Mouse (Mus musculus) natural killer cell, adult 2 months (primary cell): Measurements from ENCODE around the gene 1500015O10Rik.

Experiments
- DNase-seq, 2 experiments: peaks; one replicate each; pipeline ENCODE4 v3.0.0; 2022; ENCODE audit warnings: low spot score in 2 of 2

The 1500015O10Rik gene

DNA sequence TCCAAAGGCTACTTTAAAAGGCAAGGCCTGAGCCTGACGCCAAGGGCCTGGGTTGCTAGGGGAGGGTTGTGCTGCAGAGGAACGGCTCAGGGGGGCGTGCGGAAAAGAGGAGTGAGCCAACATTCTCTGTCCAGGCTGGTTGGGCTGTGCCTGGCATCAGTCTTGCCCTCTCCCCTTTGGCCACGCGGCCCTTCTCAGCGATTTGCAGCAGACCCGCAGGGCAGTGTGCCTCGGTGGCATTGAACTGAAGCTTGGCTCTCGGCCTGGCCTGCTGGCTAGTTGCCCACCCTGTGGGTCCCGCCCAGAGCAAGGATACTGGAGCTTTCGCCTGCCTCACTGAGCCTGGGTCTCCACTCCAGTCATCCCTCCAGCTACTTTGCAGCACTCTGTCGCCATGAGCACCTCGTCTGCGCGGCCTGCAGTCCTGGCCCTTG is at the start of gene 1500015O10Rik:
TSS of gene 1500015O10Rik (plus strand) at position 112 of the 434 bp plus-strand sequence.
- DNase-seq, result no peak

DNA sequence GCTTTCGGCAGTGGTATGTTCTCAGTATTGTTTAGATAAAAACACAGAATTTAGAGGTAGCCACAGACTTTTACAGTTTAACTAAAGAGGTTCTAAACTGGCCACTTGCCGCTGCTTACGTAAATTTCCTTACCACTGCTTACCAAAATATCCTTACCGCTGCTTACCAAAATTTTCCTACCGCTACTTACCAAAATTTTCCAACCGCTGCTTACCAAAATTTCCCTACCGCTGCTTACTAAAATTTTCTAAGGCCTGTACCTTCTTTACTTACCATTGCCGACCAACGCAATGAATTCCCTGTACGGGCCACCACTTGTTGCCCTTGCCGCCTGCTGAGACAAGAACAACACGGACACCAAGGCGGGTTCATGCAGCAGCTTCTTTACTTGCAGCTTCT is 40.4 kb upstream of the 1500015O10Rik start:
- DNase-seq, result no peak

DNA sequence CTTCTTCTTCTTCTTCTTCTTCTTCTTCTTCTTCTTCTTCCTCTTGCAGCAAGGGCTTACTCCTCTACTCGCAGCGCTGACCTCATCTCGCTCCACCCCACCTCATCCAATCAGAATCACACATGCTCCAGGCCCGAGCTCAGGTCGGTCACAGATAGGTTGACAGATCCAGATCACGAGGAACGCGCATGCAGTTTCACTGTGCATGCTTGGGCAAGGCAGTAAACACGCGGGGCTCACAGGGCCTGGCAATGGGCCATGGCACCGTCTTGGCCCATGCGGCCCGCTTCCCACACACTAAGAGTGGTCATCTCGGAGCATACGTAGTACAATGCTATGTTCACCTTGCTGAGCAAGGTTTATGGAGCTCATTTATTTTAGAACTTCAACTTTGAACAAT is 39.9 kb upstream of the 1500015O10Rik start:
- no peak for DNase-seq

- no peak for DNase-seq
Observed at GRCm38 (mm10) chr1:43694076-43694475, 36.3 kb upstream of the 1500015O10Rik start.

- DNase-seq, result no peak
Observed at GRCm38 (mm10) chr1:43694851-43695545, 35.4 kb upstream of the 1500015O10Rik start.

DNA sequence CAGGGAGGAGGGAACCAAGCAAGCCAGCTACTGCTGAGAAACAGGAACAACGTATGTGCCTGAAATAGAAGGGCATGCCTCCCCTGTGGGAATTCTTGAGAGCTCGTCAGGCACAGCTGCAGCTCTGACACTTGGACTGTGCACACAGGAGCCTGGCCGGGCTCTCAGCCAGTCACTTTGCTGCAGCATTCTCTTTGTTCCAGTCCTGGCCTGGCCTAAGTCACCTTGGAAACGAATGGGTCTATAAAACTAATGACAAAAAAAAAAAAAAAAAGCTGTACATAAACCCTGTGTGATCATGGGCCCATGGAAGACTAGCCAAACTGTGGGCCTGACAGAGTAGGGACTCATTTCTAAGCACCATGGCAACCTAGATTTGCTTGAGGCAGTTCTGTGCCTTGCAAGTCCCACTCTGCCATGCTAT is 31.8 kb upstream of the 1500015O10Rik start:
- DNase-seq, result no peak

DNA sequence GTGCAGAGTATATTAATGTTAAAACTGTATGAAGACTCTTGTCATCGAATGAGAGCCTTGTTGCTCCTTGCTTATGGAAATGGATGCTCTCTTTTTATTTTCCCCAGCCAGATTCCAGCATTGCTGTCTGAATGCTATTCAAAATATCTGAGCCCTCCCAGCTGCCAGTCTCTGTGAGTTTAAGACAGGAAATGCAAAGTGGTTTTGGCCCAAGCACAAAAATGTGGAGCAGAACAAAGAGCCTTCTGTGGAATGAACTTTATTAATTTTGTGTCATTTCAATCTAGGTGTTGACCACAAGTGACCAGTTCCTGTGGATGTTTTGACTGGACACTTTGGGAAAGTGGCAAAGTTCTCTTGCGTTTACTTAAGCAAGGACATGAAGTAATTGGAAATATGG is 15.6 kb upstream of the 1500015O10Rik start:
- no peak for DNase-seq

- DNase-seq, result no peak
Observed at GRCm38 (mm10) chr1:43717967-43718366, 12.4 kb upstream of the 1500015O10Rik start.

DNA sequence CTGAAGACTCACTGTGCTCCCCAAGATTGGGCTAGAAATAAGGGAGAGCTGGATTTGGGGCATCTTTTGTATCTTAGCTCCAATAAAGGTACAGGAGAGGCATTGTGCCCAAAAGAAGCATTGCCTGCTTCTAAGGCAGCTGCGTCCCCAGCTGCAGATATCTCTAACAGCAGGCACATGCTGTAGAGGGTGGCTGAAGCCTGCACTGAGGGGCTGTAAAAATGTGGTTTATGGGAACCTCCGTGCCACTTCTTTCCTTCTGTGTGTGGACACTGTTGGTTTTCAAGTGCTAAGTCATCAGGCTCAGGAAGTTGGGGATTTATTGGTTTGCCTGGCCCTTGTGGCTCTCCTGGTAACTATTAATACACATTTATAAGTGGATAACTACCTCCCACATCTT is 11.6 kb upstream of the 1500015O10Rik start:
- DNase-seq, result no peak

- DNase-seq, result no peak
Observed at GRCm38 (mm10) chr1:43722459-43722858, 7.9 kb upstream of the 1500015O10Rik start.

GRCm38 (mm10) chr1:43732100-43732499 is 1.7 kb downstream of the 1500015O10Rik start:
- DNase-seq, result no peak

DNA sequence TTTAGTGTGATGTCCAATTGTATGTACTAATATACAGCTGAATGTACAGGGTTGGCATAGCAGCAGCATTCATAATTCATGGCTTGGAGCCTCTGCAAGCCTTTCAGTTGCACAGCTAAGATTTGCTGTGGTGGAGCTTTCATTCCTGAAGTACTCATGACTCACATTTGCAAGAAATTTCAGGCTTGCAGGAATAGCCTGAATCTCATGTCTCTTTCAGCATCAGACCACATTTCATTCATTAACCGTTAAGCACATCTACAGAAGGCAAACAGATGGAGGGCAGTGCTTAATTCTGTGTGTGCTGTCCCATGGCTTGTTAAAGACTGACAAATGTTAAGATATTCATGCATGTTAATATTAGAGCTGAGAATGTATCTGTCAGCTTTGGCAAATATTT is 2.3 kb downstream of the 1500015O10Rik start:
- DNase-seq, result no peak

DNA sequence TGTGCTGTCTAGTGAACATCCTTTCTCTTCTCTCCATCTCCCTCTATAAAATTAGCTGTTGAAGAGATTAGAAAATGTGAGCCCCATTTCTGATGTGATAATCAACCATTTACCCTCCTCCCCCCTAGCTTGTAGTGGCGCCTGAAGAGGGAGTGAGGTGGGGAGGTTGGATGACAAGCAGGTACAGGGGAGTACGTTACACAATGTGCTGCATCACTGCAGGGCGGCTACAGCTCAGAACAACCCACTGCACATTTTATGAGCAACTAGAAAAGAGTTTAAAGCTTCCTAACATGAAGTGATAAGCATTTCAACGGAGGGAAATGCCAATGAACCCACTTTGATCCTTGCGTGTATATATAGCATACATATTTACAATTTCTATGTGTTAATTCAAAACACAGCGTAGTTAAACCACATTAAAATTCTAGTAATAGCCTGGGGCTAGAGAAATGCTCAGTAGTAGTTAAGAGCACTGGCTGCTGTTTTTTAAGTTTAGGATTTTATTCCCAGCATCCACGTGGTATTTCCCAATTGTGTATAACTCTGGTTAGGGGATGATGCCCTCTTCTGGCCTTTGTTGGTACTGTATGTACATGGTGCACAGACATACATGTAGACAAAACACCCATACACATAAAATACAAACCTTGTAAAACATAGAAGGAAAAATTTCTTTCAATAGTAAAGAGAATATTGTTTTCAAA is 7.6 kb downstream of the 1500015O10Rik start:
- DNase-seq, result no peak

- no peak for DNase-seq
Observed at GRCm38 (mm10) chr1:43738519-43738894, 8.1 kb downstream of the 1500015O10Rik start.

GRCm38 (mm10) chr1:43754448-43755312 is 24.3 kb downstream of the 1500015O10Rik start:
- DNase-seq, result no peak

DNA sequence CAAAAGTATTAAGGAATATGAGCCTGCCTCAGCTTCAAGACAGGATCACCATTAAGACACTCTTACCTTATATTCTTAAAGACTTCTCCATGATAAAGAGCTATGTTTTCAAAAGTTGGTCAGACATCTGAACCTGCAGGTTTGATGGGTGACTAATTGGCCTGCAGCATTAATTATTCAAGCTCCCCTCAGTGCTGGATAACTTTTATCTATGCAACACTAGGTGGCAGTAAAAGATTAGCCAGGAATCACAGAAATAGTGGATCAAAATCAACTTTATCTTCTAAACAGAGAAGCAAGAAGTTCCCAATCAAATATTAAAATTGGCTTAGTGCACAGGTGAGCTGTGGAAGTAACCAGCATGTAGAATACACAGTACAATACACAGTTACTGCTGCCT is 29.7 kb downstream of the 1500015O10Rik start:
- no peak for DNase-seq

- no peak for DNase-seq
Observed at GRCm38 (mm10) chr1:43764481-43764880, 34.1 kb downstream of the 1500015O10Rik start.

- DNase-seq, result no peak
Observed at GRCm38 (mm10) chr1:43766328-43766727, 35.9 kb downstream of the 1500015O10Rik start.

DNA sequence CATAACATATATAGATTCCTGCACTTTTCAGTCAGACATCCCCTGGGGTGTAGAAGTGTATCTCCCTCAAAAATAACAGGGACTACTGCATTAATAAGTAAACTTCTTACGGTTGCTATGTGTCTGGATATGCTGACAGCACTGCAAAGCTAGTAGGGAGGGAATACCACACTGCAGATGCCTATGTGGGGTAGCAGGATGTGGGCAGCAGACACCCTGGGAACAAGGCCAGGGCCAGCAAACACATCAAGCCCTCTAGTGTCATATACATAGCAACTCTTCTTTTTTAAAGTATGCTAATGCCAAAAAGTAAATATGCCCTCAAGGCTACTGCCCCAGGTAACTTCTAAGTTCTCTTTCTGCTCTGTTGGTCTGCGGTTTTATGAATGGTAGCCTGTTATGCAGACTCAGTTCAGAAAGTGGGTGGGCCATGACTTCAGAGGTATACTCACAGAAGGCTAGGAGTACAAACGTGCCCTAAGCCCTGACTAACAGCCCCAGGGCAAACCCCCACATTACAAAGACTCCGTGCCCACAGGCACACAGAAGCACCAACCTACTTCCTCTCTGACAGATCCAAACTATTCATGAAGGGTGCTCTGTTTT is 38.1 kb downstream of the 1500015O10Rik start:
- DNase-seq, result peak; percentile 21 to 23

GRCm38 (mm10) chr1:43769348-43769747 is 38.9 kb downstream of the 1500015O10Rik start:
- no peak for DNase-seq

GRCm38 (mm10) chr1:43770032-43770431 is 39.6 kb downstream of the 1500015O10Rik start:
- no peak for DNase-seq

DNA sequence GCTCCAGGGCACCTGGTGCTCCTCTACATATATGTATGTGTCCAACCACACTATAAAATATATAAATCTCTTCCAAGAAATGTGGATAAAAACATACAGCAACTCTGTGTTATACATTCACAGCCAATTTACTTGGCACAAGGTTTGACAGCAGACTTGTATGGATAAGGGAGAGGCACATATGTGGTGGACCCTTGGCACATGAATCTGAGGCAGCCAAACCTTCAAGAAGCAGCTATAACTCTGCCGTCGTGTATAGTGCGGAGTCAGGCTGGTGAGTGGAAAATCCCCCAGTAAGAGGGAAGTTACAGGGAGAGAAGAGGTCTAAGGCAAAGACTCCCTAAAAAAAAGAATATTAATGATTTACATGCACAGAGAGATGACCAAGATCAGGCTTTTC is 42.3 kb downstream of the 1500015O10Rik start:
- DNase-seq, result no peak
